Mouse (Mus musculus): Measurements from ENCODE around the gene Tbxa2r. TPM values are rescaled to one million over a fixed set of nuclear protein-coding genes. Genes with fewer than 3 reads are reported as not detected.

The Tbxa2r gene
- total RNA-seq, 4 experiments from 2014 or later: 2.7 to 5.4 (median 3.5) TPM

GRCm38 (mm10) chr10:81365073-81365472, 36.5 kb downstream of the Tbxa2r start:
- DNase-seq (ENCODE audit: low spot score): no peak

- no peak for DNase-seq (ENCODE audit: low spot score)
Measured at GRCm38 (mm10) chr10:81365672-81366476, 37.3 kb downstream of the Tbxa2r start, which contains the start of gene 4930404N11Rik. TSS of gene 4930404N11Rik (minus strand) at chr10:81365816.

- DNase-seq (ENCODE audit: low spot score): no peak
Measured at GRCm38 (mm10) chr10:81366477-81367206, 38.1 kb downstream of the Tbxa2r start.

GRCm38 (mm10) chr10:81367207-81367495, 38.6 kb downstream of the Tbxa2r start:
- DNase-seq (ENCODE audit: low spot score): no peak

- DNase-seq (ENCODE audit: low spot score): no peak
Measured at GRCm38 (mm10) chr10:81375322-81375721, 46.8 kb downstream of the Tbxa2r start.

GRCm38 (mm10) chr10:81376561-81377361, 48.2 kb downstream of the Tbxa2r start:
- DNase-seq (ENCODE audit: low spot score): no peak

GRCm38 (mm10) chr10:81377362-81377664, 48.8 kb downstream of the Tbxa2r start:
- no peak for DNase-seq (ENCODE audit: low spot score)

- no peak for DNase-seq (ENCODE audit: low spot score)
Measured at GRCm38 (mm10) chr10:81377793-81378552, 49.4 kb downstream of the Tbxa2r start, which contains the start of gene Fzr1. TSS of gene Fzr1 (minus strand) at chr10:81378516.

- peak; percentile 100 for DNase-seq (ENCODE audit: low spot score)
Measured at GRCm38 (mm10) chr10:81378553-81379182, 50.1 kb downstream of the Tbxa2r start.

GRCm38 (mm10) chr10:81379183-81379553, 50.6 kb downstream of the Tbxa2r start:
- DNase-seq (ENCODE audit: low spot score): no peak

- no peak for DNase-seq (ENCODE audit: low spot score)
Measured at GRCm38 (mm10) chr10:81379809-81380378, 51.4 kb downstream of the Tbxa2r start.

- DNase-seq (ENCODE audit: low spot score): no peak
Measured at GRCm38 (mm10) chr10:81382039-81382438, 53.5 kb downstream of the Tbxa2r start.

GRCm38 (mm10) chr10:81383802-81384604, 55.5 kb downstream of the Tbxa2r start, which contains the start of the genes Dohh and Gm48551:
TSS of gene Dohh (plus strand) at chr10:81384428.
TSS of gene Gm48551 (plus strand) at chr10:81384466.
- peak; percentile 99 for DNase-seq (ENCODE audit: low spot score)

GRCm38 (mm10) chr10:81384605-81384982, 56.1 kb downstream of the Tbxa2r start:
- DNase-seq (ENCODE audit: low spot score): no peak

Other genes starting within 250 kb of the Tbxa2r start
- gene Creb3l3, start 229.9 kb upstream of the Tbxa2r start, total RNA-seq (2022): under 1 TPM in 3 of 4 experiments, not detected in 1; 0.14 to 0.53 (median 0.27) TPM
- 100 to 1,000 TPM; 110 to 137 (median 130) TPM for gene Map2k2, start 222.8 kb upstream of the Tbxa2r start, total RNA-seq (2022)
- 10 to 100 TPM; 39.4 to 41.9 (median 40.7) TPM for gene Zbtb7a, start 193.5 kb upstream of the Tbxa2r start, total RNA-seq (2022)
- 10 to 100 TPM; 16.8 to 18.6 (median 17.0) TPM for gene Pias4, start 160.8 kb upstream of the Tbxa2r start, total RNA-seq (2022)
- 1,000 to 10,000 TPM; 1,076 to 1,267 (median 1,170) TPM for gene Eef2, start 152.1 kb upstream of the Tbxa2r start, total RNA-seq (2022)
- gene Dapk3, start 145.7 kb upstream of the Tbxa2r start, total RNA-seq (2022): 10 to 100 TPM; 26.3 to 35.5 (median 29.8) TPM
- not detected for gene 4930442H23Rik, start 144.9 kb upstream of the Tbxa2r start, total RNA-seq (2022)
- 10 to 100 TPM in 1 of 4 experiments, 1 to 10 TPM in 3; 5.8 to 18.8 (median 8.2) TPM for gene Nmrk2, start 126.7 kb upstream of the Tbxa2r start, total RNA-seq (2022)
- under 1 TPM in 1 of 4 experiments, not detected in 3; 0.63 TPM for gene Atcay, start 97.9 kb upstream of the Tbxa2r start, total RNA-seq (2022)
- gene Zfr2, start 95.6 kb upstream of the Tbxa2r start, total RNA-seq (2022): 1 to 10 TPM; 1.6 to 3.1 (median 2.7) TPM
- under 1 TPM; 0.26 to 0.75 (median 0.62) TPM for gene Matk, start 75.8 kb upstream of the Tbxa2r start, total RNA-seq (2022)
- gene Mrpl54, start 61.8 kb upstream of the Tbxa2r start, total RNA-seq (2022): 100 to 1,000 TPM; 105 to 124 (median 112) TPM
- 100 to 1,000 TPM; 105 to 122 (median 112) TPM for gene Apba3, start 61.8 kb upstream of the Tbxa2r start, total RNA-seq (2022)
- under 1 TPM in 1 of 4 experiments, not detected in 3; 0.22 TPM for gene Tjp3, start 37.1 kb upstream of the Tbxa2r start, total RNA-seq (2022)
- gene Pip5k1c, start 35.8 kb upstream of the Tbxa2r start, total RNA-seq (2022): 10 to 100 TPM; 25.7 to 29.5 (median 26.8) TPM
- gene Cactin, start 7.6 kb upstream of the Tbxa2r start, total RNA-seq (2022): 10 to 100 TPM; 14.4 to 19.2 (median 16.3) TPM
- gene Gipc3, start 14.5 kb downstream of the Tbxa2r start, total RNA-seq (2022): 1 to 10 TPM; 4.1 to 6.6 (median 5.2) TPM
- gene Hmg20b, start 21.7 kb downstream of the Tbxa2r start, total RNA-seq (2022): 10 to 100 TPM; 52.4 to 61.2 (median 57.1) TPM
- 10 to 100 TPM in 1 of 4 experiments, 1 to 10 TPM in 3; 9.2 to 11.4 (median 9.8) TPM for gene Mfsd12, start 28.8 kb downstream of the Tbxa2r start, total RNA-seq (2022)
- gene 4930404N11Rik, start 37.1 kb downstream of the Tbxa2r start, total RNA-seq (2022): under 1 TPM in 2 of 4 experiments, not detected in 2; 0.29 to 0.66 TPM
- 10 to 100 TPM; 25.9 to 39.0 (median 32.2) TPM for gene Fzr1, start 49.8 kb downstream of the Tbxa2r start, total RNA-seq (2022)
- 10 to 100 TPM; 49.1 to 55.0 (median 53.8) TPM for gene Dohh, start 55.7 kb downstream of the Tbxa2r start, total RNA-seq (2022)
- gene Gm48551, start 55.7 kb downstream of the Tbxa2r start, total RNA-seq (2022): 1 to 10 TPM in 2 of 4 experiments, under 1 TPM in 2; 0.73 to 1.3 (median 1.0) TPM
- under 1 TPM in 2 of 4 experiments, not detected in 2; 0.50 to 0.72 TPM for gene Gm48552, start 60.3 kb downstream of the Tbxa2r start, total RNA-seq (2022)
- 1 to 10 TPM; 1.4 to 2.4 (median 1.9) TPM for gene Smim24, start 64.3 kb downstream of the Tbxa2r start, total RNA-seq (2022)
- gene Nfic, start 126.9 kb downstream of the Tbxa2r start, total RNA-seq (2022): 100 to 1,000 TPM; 100 to 132 (median 108) TPM
- gene Celf5, start 154.0 kb downstream of the Tbxa2r start, total RNA-seq (2022): under 1 TPM in 2 of 4 experiments, not detected in 2; 0.12 to 0.29 TPM
- 10 to 100 TPM; 48.7 to 72.7 (median 66.7) TPM for gene Ncln, start 167.7 kb downstream of the Tbxa2r start, total RNA-seq (2022)
- 1 to 10 TPM in 2 of 4 experiments, under 1 TPM in 2; 0.88 to 1.4 (median 1.0) TPM for gene S1pr4, start 171.4 kb downstream of the Tbxa2r start, total RNA-seq (2022)
- under 1 TPM; 0.37 to 0.78 (median 0.54) TPM for gene Gna15, start 195.5 kb downstream of the Tbxa2r start, total RNA-seq (2022)
- 10 to 100 TPM; 47.7 to 54.1 (median 50.9) TPM for gene Gna11, start 216.5 kb downstream of the Tbxa2r start, total RNA-seq (2022)
- gene Aes, start 230.8 kb downstream of the Tbxa2r start, total RNA-seq (2022): 1,000 to 10,000 TPM; 1,133 to 1,192 (median 1,173) TPM
- 10 to 100 TPM in 2 of 4 experiments, 1 to 10 TPM in 2; 5.4 to 12.1 (median 9.1) TPM for gene Tle2, start 245.8 kb downstream of the Tbxa2r start, total RNA-seq (2022)

Data from heart, adult 8-10 months (tissue).